Mouse (Mus musculus): ENCODE results near the gene Cdk5.

Cdk5 gene

DNA sequence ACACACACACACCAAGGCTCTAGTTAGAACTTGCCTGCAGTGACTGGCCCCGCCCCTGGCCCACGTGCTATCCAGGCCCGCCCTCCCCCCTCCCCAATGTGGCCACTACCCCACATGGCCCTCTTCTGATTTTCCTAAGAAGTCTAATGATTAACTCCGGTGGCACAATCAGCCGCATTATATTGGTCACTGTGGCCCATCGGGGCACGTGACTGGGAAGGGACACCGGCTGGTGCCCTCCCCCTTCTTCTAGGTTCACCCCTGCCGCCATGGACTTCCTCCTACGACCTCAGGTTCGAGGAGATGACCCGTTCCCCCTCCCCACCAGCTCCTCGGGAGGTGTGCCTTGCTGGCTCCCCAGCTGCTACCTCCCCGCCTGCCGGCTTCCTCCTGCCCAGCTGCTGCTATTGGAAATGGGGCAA lies 4.7 kb upstream of the Cdk5 start:
- DNase-seq, result no peak

DNA sequence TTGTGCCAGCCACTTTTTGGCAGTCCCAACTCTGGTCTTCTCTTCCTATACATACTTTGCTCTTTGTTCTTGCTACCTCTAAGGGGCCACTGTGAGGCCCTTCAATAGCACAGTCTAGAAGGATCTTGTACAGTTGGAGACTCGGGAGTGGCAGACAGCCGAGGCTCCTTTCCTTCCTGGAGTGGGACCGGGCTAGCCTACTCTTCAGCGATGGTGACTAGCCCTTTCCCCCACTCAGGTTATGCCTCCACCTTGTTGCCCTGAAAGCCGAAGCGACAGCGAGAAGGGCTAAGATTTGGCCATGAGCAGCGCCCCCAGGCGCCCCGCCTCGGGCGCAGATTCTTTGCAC lies 3.9 kb upstream of the Cdk5 start:
- no peak for DNase-seq

DNA sequence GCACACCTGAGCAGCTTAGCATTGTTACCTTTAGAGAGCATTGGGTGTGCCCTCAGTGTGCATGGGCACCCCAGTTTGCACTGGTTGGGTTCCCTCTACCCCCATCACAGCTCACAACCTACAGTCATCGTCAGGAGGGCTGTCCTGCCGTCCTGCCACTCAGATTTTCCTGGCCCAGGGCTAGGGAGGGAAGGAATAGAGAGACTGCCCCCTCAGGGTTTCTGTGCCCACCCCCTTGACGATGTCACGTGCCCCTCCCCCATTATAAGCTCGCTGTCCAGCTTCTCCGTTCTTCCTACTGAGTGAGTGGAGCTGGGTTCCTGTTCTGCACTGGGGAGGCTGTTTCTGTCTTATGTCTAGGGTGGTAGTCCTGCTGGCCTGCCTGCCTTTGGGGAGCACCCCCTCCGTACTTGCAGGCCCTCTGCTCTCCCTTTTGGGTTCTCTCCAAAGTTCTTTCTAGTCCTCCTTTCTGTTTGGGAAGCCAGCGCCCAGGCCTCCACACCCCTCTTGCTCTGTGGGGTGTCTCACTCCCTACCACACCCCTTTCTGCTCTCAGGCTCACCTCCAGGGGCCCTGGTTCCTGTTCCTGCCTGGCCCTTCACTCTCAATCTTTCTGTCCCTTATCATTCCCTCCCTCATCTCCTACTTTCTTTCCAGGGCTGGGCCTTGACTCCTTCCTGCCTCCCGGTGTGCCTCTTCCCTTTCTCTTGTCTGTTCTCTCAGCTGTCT lies 3.4 kb upstream of the Cdk5 start:
- no peak for DNase-seq

DNA sequence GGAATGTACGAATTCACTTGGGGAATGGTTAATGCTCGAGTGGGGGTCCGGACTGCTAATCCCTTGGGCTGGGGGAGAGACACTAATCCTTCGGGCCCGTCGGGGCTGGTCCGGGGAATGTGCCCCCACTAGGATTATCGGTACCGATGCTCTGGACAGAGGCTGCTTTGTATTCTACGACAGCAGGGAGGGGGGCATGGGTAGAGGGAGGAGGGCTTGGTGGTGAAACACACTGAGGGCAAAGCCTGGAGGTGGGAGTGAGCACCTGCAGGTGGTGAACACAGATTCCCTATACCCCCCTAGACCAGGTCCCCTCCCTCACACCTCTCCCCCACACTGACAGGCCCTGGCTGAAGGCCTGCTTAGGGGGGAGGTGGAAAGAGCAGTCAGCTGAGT lies 2.7 kb upstream of the Cdk5 start:
- no peak for DNase-seq

DNA sequence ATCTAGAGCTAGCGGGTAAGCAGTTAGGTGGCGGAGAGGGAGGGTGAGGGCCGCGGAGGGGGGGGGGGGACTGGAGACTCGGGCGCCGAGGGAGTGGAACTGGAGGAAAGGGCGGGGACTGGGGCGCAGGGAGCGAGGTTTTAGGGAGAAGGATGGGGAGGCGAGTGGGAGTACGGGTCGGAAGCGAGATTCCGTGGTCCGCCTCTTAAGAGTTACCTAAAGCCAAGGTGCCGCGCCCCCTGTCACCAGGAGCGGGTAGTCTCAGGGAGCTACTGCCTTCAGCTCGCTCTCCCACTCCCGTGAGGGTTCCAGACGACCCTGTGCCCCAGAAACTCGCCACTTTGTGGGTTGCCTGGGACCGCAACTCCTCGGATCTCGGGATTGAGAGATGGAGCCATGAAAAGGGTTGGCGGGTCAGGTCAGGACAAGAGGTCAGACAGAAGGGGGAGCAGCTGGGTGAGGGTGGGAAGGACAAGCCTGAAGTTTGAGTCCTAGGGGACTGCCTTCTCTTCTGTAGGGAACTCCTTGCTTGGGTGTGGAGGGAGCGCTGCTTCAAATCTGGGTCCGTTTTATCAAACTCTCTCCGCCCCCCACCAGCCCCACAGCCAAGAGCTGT lies 2.2 kb upstream of the Cdk5 start:
- DNase-seq, result peak in 1 of 2 experiments; percentile 50

DNA sequence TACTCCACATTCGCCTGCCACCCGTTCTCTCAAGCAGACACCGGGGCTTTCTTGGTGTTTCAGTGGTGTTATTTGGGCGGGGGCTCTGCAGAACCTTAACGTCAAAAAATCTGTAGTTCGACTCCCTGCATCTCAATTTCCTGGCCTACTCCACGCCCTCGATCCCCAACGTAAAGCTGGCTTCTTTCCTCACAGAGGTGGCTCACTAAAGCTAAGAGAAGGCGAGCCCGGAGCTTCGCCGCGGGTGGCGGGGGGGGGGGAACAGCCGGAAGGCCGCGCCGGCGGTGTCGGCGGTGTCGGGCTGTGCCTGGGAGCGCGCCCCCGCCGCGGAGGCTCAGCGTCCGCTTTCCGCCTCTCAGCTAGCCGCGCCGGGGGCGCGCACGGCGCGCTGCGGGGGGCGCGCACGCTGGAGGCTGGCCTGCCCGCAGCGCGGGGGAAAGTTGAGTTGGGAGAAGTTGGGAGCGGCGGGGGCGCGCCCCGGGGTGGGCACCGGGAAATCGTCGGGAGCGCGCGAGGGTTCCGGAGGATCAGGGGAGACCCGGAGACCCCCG lies 1.6 kb upstream of the Cdk5 start:
- DNase-seq, result peak; percentile 67 to 79

DNA sequence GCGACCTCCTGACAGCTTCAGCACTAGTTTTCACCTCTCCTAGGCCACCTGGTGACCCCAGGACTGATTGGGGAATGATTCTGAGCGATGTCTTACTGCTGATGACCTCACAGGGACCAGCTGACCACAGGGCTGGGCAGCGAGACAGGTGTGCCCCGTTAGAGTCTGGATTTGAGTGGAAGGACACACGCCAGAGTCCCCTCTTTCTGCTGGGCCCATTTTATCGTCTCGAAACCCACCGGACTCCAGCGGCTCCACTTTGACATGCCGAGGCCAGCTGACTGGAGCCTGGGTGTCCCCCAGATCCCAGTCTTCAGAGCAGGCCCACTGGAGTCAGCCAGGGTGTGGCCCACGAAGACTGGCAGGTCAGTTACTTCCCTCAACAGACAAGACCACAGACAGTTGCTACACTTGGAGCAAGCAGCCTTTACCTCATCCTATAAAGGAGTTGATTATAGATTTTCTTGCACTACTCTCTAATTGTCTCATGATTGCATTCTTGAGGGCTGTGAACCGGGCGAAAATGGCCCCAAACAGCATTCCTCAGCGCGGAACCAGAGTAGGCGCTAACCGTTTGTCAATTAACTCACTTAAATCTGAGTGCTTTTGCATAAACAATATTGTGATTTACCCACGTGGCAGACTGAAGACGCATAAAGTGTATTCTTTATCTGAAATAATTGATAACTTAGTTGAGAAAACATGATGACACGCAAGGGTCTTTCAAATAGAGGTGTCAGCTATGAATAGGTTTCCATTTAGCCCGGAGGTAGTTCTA lies 863 bp upstream of the Cdk5 start:
- DNase-seq, result no peak

DNA sequence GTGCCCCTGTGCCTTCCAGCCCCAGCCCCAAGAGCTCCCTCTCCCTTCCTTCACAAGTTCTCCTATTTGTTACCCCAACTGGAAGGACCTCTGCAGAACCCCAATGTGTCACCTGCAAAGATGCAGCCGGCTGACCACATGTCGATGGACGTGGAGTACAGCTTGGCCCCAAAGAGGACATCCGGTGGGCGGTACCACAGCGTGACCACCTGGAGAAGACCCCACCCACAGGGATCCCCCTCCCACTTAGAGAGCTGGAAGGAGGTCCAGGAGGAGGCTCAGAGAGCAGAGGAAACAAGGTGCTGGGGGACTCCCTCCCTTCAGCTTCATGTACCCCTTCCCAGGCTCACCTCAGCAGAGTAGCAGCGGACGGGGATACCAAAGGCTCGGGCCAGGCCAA lies 2.9 kb downstream of the Cdk5 start:
- no peak for DNase-seq

DNA sequence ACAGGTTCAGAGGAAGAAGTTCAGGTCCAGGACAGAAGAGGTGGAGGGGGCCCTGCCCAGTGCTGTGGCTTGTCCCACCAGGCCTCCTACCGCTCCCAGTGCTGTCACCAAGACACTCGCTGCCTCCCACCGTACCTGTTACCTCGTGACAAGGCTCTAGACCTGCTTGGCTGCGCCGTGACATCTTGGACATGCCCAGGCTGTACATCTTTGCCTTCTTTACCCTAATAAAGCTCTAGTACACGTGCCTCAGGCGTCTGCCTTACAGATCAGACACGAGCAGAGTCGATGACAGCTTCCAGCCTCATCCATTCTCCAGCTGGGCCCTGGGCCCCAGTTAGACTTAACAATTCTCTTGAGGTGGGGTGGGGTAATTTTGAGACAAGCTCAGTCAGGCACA lies 5.7 kb downstream of the Cdk5 start:
- DNase-seq, result no peak

DNA sequence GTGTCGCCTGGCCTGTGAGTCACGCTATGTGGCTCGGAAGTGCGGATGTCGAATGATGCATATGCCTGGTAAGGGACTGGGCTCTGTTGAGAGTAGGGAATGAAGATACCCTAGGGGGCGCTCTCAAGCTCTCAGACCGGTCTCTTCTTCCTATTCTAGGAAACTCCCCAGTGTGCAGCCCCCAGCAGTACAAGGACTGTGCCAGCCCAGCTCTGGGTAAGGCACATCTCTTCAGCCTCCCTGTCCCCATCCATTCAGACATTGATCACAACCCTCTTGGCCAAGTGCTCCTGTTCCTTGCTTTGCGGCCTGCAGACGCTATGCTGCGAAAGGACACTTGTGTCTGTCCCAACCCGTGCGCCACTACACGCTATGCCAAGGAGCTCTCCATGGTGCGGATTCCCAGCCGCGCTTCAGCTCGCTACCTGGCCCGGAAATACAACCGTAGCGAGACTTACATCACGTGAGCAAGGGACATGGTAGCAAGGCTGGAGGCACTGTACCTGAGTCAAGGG lies 7.1 kb downstream of the Cdk5 start:
- DNase-seq, result peak; percentile 68 to 78

DNA sequence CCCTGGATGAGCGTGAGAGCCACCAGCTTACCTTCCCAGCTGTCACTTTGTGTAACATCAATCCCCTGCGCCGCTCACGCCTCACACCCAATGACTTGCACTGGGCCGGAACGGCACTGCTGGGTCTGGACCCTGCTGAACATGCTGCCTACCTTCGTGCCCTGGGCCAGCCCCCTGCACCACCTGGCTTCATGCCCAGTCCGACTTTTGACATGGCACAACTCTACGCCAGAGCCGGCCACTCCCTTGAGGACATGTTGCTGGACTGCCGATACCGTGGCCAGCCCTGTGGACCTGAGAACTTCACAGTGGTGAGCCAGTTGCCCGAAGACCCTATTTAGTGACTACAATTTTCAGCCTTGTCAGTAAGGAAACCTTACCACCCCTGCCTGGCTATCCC lies 9.4 kb downstream of the Cdk5 start:
- no peak for DNase-seq

DNA sequence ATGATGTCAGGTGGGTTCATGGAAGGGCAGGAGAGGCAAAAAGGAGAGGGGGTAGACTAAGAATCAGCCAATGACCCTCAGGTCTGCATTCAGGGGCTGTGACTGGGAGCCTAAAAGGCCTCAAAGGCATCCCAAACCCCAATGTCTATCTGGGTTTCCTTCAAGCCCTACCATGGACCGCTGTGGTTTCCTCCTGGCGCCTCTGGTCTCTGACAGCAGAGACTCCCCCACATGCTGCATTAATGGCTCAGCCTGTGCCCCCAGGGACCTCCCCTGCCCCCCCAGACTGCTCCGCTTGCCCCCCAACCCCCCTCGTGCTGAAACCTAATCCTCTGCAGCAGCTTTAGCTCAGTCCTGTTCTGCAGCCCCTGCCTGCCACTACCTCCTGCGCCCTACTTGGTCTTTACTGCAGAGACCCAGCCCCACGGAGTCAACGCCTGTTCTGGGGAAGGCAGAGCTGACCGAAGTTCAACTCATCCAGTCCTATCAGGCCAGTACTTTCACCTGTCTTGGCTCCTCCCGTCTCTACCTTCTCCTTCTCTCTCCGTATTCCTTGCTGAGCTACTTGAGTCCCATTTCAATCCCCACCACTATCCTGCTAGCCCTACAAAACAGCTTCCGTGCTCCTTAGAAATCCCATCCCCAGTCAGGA lies 10.2 kb downstream of the Cdk5 start, which contains the start of gene Asic3:
Gene Asic3, plus strand, starts transcription at position 351 of the 652 bp plus-strand sequence.
- DNase-seq, result no peak

DNA sequence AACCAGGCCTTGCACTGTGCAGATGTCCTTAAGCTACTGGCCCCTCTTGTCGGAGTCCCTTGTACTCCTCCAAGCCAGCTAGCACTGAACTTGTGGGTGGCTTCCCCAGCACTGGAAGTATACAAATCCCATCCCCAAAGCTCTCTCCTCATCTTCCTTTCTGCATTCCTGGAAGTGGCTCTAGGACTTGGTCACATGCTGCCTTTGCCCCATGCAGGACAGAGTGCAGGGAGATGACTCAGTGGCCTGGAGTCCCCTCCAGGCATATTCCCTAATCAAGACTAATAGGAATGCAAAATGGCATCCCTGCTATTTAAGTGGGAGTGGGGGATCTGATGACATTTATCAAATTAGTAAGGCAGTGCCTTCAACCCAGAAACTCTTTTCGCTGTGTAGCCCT lies 11.3 kb downstream of the Cdk5 start:
- no peak for DNase-seq

DNA sequence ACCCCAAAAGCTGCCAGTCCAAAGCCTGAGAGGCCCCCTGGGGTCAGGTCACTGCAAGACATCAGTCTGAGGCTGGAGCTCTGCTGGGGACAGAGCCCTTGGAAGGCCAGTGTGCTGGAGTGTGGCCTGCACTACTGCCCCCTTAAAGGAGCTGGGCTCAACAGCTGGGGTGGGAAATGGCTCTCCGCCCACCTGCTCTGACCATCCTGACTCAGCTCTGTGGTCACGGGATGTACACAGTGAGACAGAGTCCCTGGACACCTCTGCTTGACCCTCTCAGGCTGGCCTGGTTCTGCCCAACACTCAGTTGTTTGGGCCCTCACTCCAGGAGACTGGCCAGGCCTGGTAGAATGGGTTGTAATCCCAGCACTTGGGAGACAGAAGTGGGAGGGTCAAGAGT lies 13.9 kb downstream of the Cdk5 start:
- DNase-seq, result no peak

DNA sequence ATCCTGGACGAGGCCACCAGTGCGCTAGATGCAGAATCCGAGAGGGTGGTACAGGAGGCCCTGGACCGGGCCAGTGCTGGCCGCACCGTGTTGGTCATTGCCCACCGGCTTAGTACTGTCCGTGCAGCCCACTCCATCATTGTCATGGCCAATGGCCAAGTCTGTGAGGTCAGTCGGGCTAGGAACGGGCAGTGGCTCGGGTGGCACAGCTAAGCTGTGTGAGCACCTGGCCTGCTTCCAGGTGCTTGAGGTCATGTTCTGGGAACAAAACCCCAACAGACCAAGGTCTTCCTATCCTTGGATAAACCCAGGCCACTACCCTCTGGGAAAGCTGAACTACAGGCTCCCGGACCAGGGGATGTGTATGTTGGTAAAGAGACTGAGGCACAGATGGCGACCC lies 14.7 kb downstream of the Cdk5 start:
- no peak for DNase-seq

DNA sequence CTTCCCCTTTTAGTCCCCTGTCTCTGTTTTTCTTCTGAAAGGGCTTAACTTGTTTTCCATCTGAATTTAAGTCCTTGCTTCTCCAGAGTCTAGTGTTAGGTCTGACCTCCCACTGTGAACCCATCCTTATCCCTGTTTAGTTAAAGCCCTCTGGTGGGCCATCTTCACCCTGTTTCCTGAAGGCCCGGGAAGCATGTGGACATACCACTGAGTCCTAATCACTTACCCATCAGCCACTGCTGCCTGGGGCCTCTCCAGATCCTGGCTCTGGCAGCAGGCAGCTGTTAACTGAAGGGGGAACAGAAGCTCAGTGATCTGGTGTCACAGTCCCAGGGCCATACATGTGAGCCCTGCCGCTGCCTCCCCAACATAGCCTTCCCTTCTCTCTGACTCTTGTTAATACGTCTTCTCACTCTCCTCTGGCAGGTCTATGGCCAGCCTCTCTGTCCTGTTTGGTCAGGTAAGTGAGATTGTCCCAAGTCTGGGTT lies 17.9 kb downstream of the Cdk5 start:
- no peak for DNase-seq

DNA sequence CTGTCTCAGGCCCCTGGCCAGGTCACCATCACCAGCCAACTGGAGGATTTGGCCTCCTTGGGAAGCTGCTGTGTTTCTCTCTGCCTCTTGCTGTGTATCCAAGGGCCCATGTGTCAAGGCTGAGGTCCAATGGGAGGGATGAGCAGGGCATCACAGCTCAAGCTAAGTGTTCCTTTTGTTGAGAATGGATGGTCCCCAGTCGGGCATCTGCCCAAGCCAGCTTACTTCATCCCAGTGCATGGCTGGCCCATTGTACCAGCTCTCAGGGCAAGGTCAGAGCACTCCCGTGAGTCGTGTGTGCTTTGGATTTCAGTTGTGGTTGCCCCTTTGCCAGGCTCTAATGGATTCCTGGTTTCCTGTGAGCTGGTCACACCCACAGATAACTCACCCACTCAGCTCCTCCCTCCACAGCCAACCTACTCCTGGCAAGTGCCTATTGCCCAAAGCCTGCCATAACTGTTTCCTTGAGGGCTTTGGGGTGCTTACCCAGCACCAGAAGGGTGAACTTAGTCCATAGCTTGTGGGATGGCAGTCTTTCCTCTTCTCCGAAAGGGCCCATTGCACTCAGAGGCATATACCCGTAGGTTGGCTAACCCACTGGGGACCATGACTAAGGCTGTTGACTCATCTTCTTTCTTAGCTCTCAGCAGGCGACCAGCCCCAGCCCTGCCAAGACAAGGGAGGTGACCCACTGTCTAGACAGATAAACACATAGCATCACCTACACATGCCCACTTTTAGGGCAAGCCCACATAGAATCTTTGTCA lies 18.6 kb downstream of the Cdk5 start:
- no peak for DNase-seq

DNA sequence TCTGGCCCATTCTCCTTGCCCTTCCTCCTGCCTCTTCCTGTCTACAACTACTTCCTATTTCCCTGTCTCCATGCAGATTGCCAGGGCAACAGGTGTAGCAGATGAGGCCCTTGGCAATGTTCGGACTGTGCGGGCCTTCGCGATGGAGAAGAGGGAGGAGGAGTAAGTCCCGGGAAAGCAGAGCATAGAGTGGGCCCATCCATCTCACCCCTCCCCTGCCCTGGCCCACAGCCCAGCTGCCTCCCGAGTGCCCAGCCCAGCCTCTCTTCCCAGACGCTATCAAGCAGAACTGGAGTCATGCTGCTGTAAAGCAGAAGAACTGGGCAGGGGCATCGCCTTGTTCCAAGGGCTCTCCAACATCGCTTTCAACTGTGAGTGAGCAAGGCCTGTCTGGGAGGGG lies 21.4 kb downstream of the Cdk5 start:
- DNase-seq, result no peak

DNA sequence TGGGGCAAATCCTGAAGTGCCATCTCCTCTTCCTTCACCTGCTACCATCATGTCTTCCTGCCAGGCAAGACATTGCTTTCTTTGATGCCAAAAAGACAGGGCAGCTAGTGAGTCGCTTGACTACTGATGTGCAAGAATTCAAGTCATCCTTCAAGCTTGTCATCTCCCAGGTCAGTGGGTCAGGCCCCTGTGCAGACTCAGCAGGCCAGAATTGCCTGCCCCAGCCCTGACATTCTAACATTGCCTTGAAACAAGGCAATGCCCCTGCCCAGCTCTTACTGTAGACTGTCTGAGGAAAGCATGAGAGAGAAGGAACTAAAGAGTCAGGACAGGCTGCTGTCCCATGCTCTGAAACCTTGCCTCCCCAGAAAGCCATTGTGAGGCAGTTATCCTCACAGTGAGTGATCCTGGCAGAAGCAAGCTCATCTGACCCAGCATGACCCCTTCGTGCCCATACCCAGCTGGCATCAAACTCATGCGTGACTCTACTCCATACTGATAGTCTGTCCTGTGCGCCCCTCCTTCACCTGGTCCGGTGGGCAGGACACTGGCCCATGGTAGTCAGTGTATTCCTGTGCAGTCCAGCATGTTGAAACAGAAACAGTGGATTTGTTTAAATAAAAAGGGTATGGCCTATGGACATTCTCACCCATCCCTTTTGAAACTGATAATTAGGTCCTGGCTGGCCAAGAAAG lies 22.3 kb downstream of the Cdk5 start:
- no peak for DNase-seq

DNA sequence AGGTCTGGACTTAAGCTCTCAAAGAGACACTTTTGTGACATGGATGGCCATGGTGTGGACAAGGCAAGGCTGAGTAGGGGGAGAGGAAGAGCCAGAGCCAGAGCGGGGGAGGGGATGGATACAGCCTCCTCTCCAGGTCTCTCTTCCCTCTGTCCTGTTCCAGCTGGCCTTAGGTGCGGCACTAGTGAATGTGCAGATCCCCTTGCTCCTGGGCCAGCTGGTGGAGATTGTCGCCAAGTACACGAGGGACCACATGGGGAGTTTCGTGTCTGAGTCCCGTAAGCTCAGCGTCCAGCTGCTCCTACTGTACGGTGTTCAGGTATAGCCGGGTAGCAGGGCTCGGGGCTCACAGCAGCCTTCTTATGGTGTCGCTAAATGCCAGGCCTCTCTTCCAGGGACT lies 23.0 kb downstream of the Cdk5 start:
- no peak for DNase-seq

DNA sequence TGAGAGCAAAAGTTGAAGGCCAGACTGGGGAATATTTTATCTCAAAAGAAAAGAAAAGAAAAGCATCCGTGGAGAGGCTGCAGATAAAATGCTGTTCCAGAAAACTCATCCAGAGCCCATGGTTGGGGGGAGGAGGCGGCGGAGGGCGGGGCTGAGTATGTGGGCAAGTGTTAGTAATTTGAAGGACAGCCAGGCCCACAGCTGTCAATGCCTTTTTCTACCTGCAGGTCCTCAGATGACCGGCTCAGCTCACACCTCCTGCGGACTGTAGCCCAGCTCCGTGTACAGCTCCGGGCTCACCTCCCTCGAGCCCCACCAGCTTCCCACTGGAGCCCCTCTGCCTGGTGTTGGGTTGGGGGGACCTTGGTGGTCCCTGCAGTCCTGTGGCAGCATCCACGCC lies 23.6 kb downstream of the Cdk5 start:
- DNase-seq, result no peak

Data from cerebellum, postnatal 36 days (tissue).